Mouse (Mus musculus) lung, adult 2 months (tissue): ENCODE results near the gene Dcaf11.

Experiments used
- CTCF ChIP-seq: fragments of 200-500 bp; IDR thresholded peaks from 2 replicates; pipeline ENCODE4 v1.5.1; 2011; ENCODE audit warnings: mild to moderate bottlenecking, low read length, control low read depth; ENCODE audit not compliant: insufficient read depth
- POLR2A ChIP-seq: fragments of 200-500 bp; IDR thresholded peaks from 2 replicates; pipeline ENCODE4 v1.6.1; 2011; ENCODE audit warnings: low read depth, mild to moderate bottlenecking, control low read depth, low read length, borderline replicate concordance; ENCODE audit errors: extremely low read depth

DNA sequence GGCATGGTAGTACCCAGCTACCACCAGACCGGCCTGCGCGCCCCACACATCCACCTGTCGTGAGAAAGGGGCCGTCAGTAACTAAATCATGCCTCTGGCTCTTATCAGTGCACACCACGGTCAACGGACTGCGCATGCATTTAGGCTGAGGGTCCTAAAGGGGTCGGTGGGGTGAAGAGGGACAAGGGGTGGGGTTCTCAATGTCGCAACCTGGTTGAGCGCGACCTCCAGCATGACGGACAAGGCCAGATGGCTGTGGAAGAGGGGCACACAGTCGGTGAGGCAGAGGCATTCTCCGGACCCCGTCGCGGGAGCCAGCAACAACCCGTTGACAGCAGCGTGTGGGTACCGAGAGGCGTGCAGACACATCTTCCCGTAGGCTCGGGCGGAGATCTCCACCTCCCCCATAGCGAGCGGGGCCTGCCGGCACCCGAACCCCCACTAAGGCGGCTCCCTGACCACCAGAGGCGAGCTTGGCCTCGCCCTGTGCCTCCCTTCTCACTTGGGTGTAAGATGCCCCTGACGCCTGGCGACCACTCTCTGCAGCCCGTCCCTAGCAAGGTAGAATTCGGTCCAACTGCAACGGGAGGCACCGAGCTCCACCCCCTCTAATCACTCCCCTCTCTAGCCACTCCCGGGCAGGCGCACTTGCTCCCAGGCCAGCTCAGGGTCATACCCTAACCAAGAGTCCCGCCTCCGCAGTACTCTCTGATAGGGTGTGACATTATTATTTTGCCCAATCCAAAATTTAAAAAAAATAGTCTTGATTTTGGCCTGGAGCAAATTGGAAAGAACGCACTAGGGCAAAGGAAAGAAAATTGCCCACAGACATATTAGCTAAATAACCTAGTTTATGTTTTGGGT, 25.1 kb downstream of the Dcaf11 start, which contains the start of gene Emc9:
- TF ChIP-seq POLR2A (peak; percentile 73; the same call in 1 of the 2 replicates), CTCF (no peak)
